Mouse (Mus musculus) olfactory bulb, adult 2 months (tissue): ENCODE data around the gene Amer3.

Experiments
- CTCF ChIP-seq: fragments of 200-500 bp; IDR thresholded peaks from 2 replicates; pipeline ENCODE4 v1.5.1; 2012; ENCODE audit warnings: low read depth, mild to moderate bottlenecking, low read length, moderate library complexity; ENCODE audit not compliant: insufficient read depth
- POLR2A ChIP-seq: fragments of 200-500 bp; IDR thresholded peaks from 2 replicates; pipeline ENCODE4 v1.6.1; 2012; ENCODE audit warnings: mild to moderate bottlenecking, low read depth, low read length, moderate library complexity; ENCODE audit not compliant: insufficient read depth

DNA sequence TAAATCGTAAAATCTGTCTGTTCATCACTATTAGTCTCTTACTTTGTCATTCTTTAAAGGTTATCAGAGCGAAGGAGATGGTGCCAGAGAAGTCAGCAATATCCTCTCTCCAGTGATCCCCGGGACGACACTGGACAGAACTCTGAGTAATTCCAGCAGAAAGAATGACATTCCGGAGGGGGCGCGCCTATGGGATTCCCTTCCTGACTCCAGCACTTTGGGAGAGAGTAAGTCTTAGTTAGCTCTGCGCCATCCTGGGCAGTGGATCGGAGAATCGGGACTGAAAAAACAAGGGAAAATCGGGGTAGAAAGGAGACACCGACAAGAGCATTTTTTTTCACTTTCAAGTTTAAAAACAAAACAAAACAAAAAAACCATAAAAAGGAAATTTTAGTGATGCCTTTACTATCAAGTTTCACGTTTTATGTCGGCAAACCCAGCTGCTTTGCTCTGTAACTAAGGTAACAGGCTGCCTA is 43.1 kb upstream of the Amer3 start:
- TF ChIP-seq POLR2A (no peak), CTCF (no peak)
